In the genomic region with DNA sequence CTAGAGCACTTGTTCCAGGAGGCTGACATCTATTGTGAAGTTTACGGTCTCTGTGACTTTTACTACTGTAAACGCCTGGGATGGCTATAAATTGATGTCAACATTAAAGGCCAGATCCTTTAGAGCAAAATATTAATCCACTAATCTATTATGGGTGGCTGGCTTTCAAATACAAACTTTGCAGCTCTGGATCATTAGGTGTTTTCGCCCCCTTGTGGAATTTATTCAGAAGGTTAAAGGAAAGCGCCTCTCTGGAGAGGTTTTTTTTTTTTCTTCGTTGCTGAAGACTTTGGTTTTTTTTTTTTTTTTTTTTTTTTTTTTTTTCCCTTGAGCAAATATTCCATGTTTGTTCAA, we compare ENCODE assay signal across 8 mouse cellular contexts. TPM values are rescaled to one million over a fixed set of nuclear protein-coding genes. Genes with fewer than 3 reads are reported as not detected.
DNase-seq lines count a peak whose midpoint lies in the region; ATAC-seq lines count a peak whose summit lies in the region.

No protein-coding gene starts in this region.

- H3K27me3 ChIP-seq in hindbrain, embryonic 16.5 days (replicated peaks; ENCODE audit: control insufficient read depth, insufficient read depth, low read length), result no peaks in the 10 kb centered on the region
- no peaks in the 10 kb centered on the region for H3K27me3 ChIP-seq in lung, embryonic 16.5 days (ENCODE audit: control insufficient read depth, insufficient read depth, low read depth, low read length)
- no peaks in the 10 kb centered on the region for H3K27me3 ChIP-seq in stomach, embryonic 15.5 days (replicated peaks)

- H3K4me1 ChIP-seq in hindbrain, embryonic 16.5 days (ENCODE audit: control insufficient read depth, insufficient read depth, low read depth, low read length), result peaks cover 13% of the 10 kb centered on the region
- peaks cover 23% of the 10 kb centered on the region for H3K4me1 ChIP-seq in lung, embryonic 16.5 days (replicated peaks; ENCODE audit: control insufficient read depth, insufficient read depth, low read length)
- H3K4me1 ChIP-seq in stomach, embryonic 15.5 days, result peaks cover 8% of the 10 kb centered on the region

- no peaks in the 10 kb centered on the region for H3K9me3 ChIP-seq in hindbrain, embryonic 16.5 days (ENCODE audit: control insufficient read depth, low read length)
- no peaks in the 10 kb centered on the region for H3K9me3 ChIP-seq in lung, embryonic 16.5 days (ENCODE audit: control insufficient read depth, low read length)
- H3K9me3 ChIP-seq in stomach, embryonic 15.5 days, result no peaks in the 10 kb centered on the region

- WGBS in hindbrain, embryonic 16.5 days, result 5% methylated on average over 5 of the region's 5 CpGs
- 0% methylated on average over 5 of the region's 5 CpGs for WGBS in lung, embryonic 16.5 days
- WGBS in stomach, embryonic 15.5 days, result 2% methylated on average over 5 of the region's 5 CpGs

- DNase-seq in adrenal gland, postnatal 10 days, result peak; percentile 18
- DNase-seq in adrenal gland, adult 8-10 months, result no peak
- peak; percentile 82 for DNase-seq in 3T3-L1 (ENCODE audit: low read depth, low spot score)
- DNase-seq in embryo, embryonic 11 days, result peak; percentile 84
- DNase-seq in urinary bladder, postnatal 36 days (ENCODE audit: low spot score in 2 of 2), result no peak

- H3K27ac ChIP-seq in hindbrain, embryonic 16.5 days (ENCODE audit: low read depth, low read length), result peak overlapping the region; percentile 21; the same call in 1 of the 2 replicates
- H3K27ac ChIP-seq in lung, embryonic 16.5 days (ENCODE audit: low read length), result peak overlapping the region; percentile 53
- peak overlapping the region; percentile 65 for H3K27ac ChIP-seq in stomach, embryonic 15.5 days

- no peak for ATAC-seq in hindbrain, embryonic 16.5 days
- no peak for ATAC-seq in lung, embryonic 16.5 days (ENCODE audit: low read depth)
- ATAC-seq in stomach, embryonic 15.5 days (ENCODE audit: insufficient read depth, low FRiP score, low read depth), result no peak

- H3K4me2 ChIP-seq in hindbrain, embryonic 16.5 days (ENCODE audit: low read length), result peak overlapping the region; percentile 67
- peak overlapping the region; percentile 17; the same call in 1 of the 2 replicates for H3K4me2 ChIP-seq in lung, embryonic 16.5 days (ENCODE audit: low read depth, low read length)
- H3K4me2 ChIP-seq in stomach, embryonic 15.5 days, result 0 out of 2 replicates have a peak overlapping the region, but pooled peaks have one; percentile 31

- H3K36me3 ChIP-seq in hindbrain, embryonic 16.5 days (ENCODE audit: control insufficient read depth, insufficient read depth, low read length), result no peaks in the 10 kb centered on the region
- no peaks in the 10 kb centered on the region for H3K36me3 ChIP-seq in lung, embryonic 16.5 days (ENCODE audit: control insufficient read depth, insufficient read depth, low read length)
- no peaks in the 10 kb centered on the region for H3K36me3 ChIP-seq in stomach, embryonic 15.5 days

- no peak overlapping the region for H3K9ac ChIP-seq in hindbrain, embryonic 16.5 days (ENCODE audit: low read depth, low read length)
- no peak overlapping the region for H3K9ac ChIP-seq in lung, embryonic 16.5 days (ENCODE audit: low read length)
- no peak overlapping the region for H3K9ac ChIP-seq in stomach, embryonic 15.5 days

- peak overlapping the region; percentile 94 for H3K4me3 ChIP-seq in hindbrain, embryonic 16.5 days (ENCODE audit: low read length)
- H3K4me3 ChIP-seq in lung, embryonic 16.5 days (ENCODE audit: low read length), result no peak overlapping the region
- H3K4me3 ChIP-seq in stomach, embryonic 15.5 days (replicated peaks), result no peak overlapping the region

RNA-seq across cellular contexts. Expression of a gene that starts 4.9 kb away (rescaled TPM):
- total RNA-seq in adrenal gland, postnatal 10 days (2021), result 10 to 100 TPM; 61.3 to 67.6 TPM
- total RNA-seq in adrenal gland, adult 8-10 months (2022), result 10 to 100 TPM; 37.2 to 87.3 (median 63.5) TPM
- 59.1 and 72.6 TPM in 2 replicates for polyA plus RNA-seq in hindbrain, embryonic 16.5 days (2015; fragmentation: Nextera tagmentation; extraction: Ambion mirVana)
- polyA plus RNA-seq in lung, embryonic 16.5 days (2015; fragmentation: Nextera tagmentation; extraction: Ambion mirVana), result 31.7 and 37.8 TPM in 2 replicates
- 35.6 and 36.7 TPM in 2 replicates for polyA plus RNA-seq in stomach, embryonic 15.5 days (2015; fragmentation: Nextera tagmentation; extraction: Ambion mirVana)

Comparison
In these comparisons a context has a peak if more than half of its experiments do, and no peak if none do; other contexts are left out.
1. DNase-seq: peak in adrenal gland, postnatal 10 days (single experiment), 3T3-L1 (single experiment) and embryo, embryonic 11 days (single experiment); none in adrenal gland, adult 8-10 months (single experiment) and urinary bladder, postnatal 36 days (0 of 2).
2. H3K4me2 ChIP-seq: peak in every context shown above with its lines; median percentile 67 in hindbrain, embryonic 16.5 days; 31 in stomach, embryonic 15.5 days; 17 in lung, embryonic 16.5 days.
3. Peak in every context shown above with its lines, with median percentiles within 50 percentile points of each other: H3K27ac ChIP-seq.